Mouse (Mus musculus) liver, embryonic 14.5 days (tissue): ENCODE measurements at regions not wholly inside any gene's neighbourhood (a gene's known extent, or its start where the extent isn't known, plus 50 kb on each side); places are given as distances from the start of the nearest gene placed in this dataset.

Experiments
- ATAC-seq: fragments of 200-750 bp; cut with Nextera tagmentation; 2 replicates; pipeline ENCODE4 v1.8.0; 2017; ENCODE audit warnings: moderate number of reproducible peaks, mild to moderate bottlenecking, moderate library complexity; ENCODE audit not compliant: insufficient read depth
- DNase-seq, 3 experiments: peaks; one replicate each; pipeline ENCODE4 v3.0.0-alpha.2; 2012 to 2013; ENCODE audit warnings: low read depth in 3 of 3, low spot score in 3 of 3
- H3K27ac ChIP-seq: fragments of 300-500 bp; sonication (generic); 2 replicates; pipeline ENCODE4 v1.5.1; 2014; ENCODE audit warnings: moderate library complexity, mild to moderate bottlenecking, control low read depth, inconsistent platforms
- H3K27me3 ChIP-seq: fragments of 300-500 bp; sonication (generic); 2 replicates; pipeline ENCODE4 v1.6.1; 2014; ENCODE audit warnings: mild to moderate bottlenecking, low read length, moderate library complexity; ENCODE audit not compliant: control insufficient read depth, insufficient read depth
- H3K36me3 ChIP-seq: fragments of 300-500 bp; sonication (generic); replicated peaks from 2 replicates; pipeline ENCODE4 v1.6.1; 2014; ENCODE audit warnings: low read depth; ENCODE audit not compliant: control insufficient read depth, insufficient read depth
- H3K4me1 ChIP-seq, 2 experiments: fragments of 200-500 bp in 1 of 2; fragments of 300-500 bp in 1 of 2; sonication (generic) in 1 of 2; replicated peaks; 2 replicates each; pipeline ENCODE4 v1.6.1; 2012 to 2014; ENCODE audit warnings: antibody characterized with exemption in 1 of 2, inconsistent platforms in 1 of 2, low read length in 1 of 2; ENCODE audit not compliant: control insufficient read depth in 2 of 2, insufficient read depth in 2 of 2
- H3K4me2 ChIP-seq: fragments of 300-500 bp; sonication (generic); 2 replicates; pipeline ENCODE4 v1.6.1; 2014; ENCODE audit warnings: low read depth, mild to moderate bottlenecking, control low read depth, moderate library complexity
- H3K4me3 ChIP-seq, 2 experiments: fragments of 200-500 bp in 1 of 2; fragments of 300-500 bp in 1 of 2; sonication (generic) in 1 of 2; 2 replicates each; pipeline ENCODE4 v1.5.1; 2012 to 2014; ENCODE audit warnings: low read depth in 2 of 2, low read length in 2 of 2, mild to moderate bottlenecking in 2 of 2, control low read depth in 1 of 2, inconsistent platforms in 1 of 2, moderate library complexity in 1 of 2; ENCODE audit not compliant: insufficient read depth in 1 of 2
- H3K9ac ChIP-seq: fragments of 300-500 bp; sonication (generic); replicated peaks from 2 replicates; pipeline ENCODE4 v1.6.1; 2014; ENCODE audit warnings: mild to moderate bottlenecking, control low read depth, moderate library complexity
- H3K9me3 ChIP-seq: fragments of 300-500 bp; sonication (generic); 2 replicates; pipeline ENCODE4 v1.6.1; 2016; ENCODE audit warnings: low read length, mixed read lengths; ENCODE audit not compliant: control insufficient read depth
- CTCF ChIP-seq: IDR thresholded peaks from 2 replicates; pipeline ENCODE4 v1.5.1; 2016; ENCODE audit warnings: antibody characterized with exemption, low read depth, control low read depth
- EP300 ChIP-seq: IDR thresholded peaks from 2 replicates; pipeline ENCODE4 v1.6.1; 2016; ENCODE audit warnings: antibody characterized with exemption, low read depth
- WGBS: fragments of 180-500 bp; shearing (Covaris S2); extraction: QIAGEN DNeasy Blood & Tissue Kit; methylation state at CpG from one replicate; pipeline ENCODE4 v1.1.7; 2014; ENCODE audit not compliant: insufficient replicate concordance; 5-methylcytosine and 5-hydroxymethylcytosine counted together

GRCm38 (mm10) chr3:38250552-38250951, 234.1 kb downstream of the Ankrd50 start:
- Histone ChIP-seq H3K4me1 (no peaks in the 10 kb centered on the region), H3K27ac (no peak overlapping the region), H3K4me3 (no peak overlapping the region), H3K27me3 (no peaks in the 10 kb centered on the region), H3K9ac (no peak overlapping the region), H3K4me2 (no peak overlapping the region), H3K9me3 (no peaks in the 10 kb centered on the region), H3K36me3 (no peaks in the 10 kb centered on the region)
- no peak for TF ChIP-seq EP300
- no peak for TF ChIP-seq CTCF
- no peak for DNase-seq
- 51% methylated on average over 5 of the region's 5 CpGs for WGBS
- no peak for ATAC-seq

- Histone ChIP-seq H3K9ac (no peak overlapping the region), H3K27ac (no peak overlapping the region), H3K4me3 (no peak overlapping the region), H3K27me3 (no peaks in the 10 kb centered on the region), H3K36me3 (no peaks in the 10 kb centered on the region), H3K9me3 (no peaks in the 10 kb centered on the region), H3K4me2 (no peak overlapping the region), H3K4me1 (no peaks in the 10 kb centered on the region)
- DNase-seq (no peak), ATAC-seq (no peak)
- no peak for TF ChIP-seq EP300
- 33% methylated on average over 1 of the region's 1 CpGs for WGBS
Measured at GRCm38 (mm10) chr3:38248941-38249340, 235.7 kb downstream of the Ankrd50 start.

- no peaks in the 10 kb centered on the region for H3K36me3 ChIP-seq
- ATAC-seq = no peak
- no peak overlapping the region for H3K27ac ChIP-seq
- no peak overlapping the region for H3K4me3 ChIP-seq
- TF ChIP-seq EP300 (no peak), CTCF (no peak)
- no peaks in the 10 kb centered on the region for H3K27me3 ChIP-seq
- no peak overlapping the region for H3K9ac ChIP-seq
- no peak for DNase-seq
- no peaks in the 10 kb centered on the region for H3K9me3 ChIP-seq
- no peak overlapping the region for H3K4me2 ChIP-seq
- no peaks in the 10 kb centered on the region for H3K4me1 ChIP-seq
- 68% methylated on average over 2 of the region's 2 CpGs for WGBS
Measured at GRCm38 (mm10) chr3:38246439-38246838, 238.2 kb downstream of the Ankrd50 start.

- Histone ChIP-seq H3K36me3 (no peaks in the 10 kb centered on the region), H3K9me3 (no peaks in the 10 kb centered on the region), H3K9ac (no peak overlapping the region), H3K27me3 (no peaks in the 10 kb centered on the region), H3K27ac (no peak overlapping the region), H3K4me1 (no peaks in the 10 kb centered on the region), H3K4me2 (no peak overlapping the region), H3K4me3 (no peak overlapping the region)
- WGBS = 69% methylated on average over 3 of the region's 3 CpGs
- ATAC-seq (no peak), DNase-seq (no peak)
- TF ChIP-seq CTCF (no peak), EP300 (no peak)
Measured at GRCm38 (mm10) chr3:38243209-38243608, 241.4 kb downstream of the Ankrd50 start.

- 35% methylated on average over 2 of the region's 2 CpGs for WGBS
- ATAC-seq (no peak), DNase-seq (no peak)
- Histone ChIP-seq H3K4me1 (no peaks in the 10 kb centered on the region), H3K27ac (no peak overlapping the region), H3K36me3 (no peaks in the 10 kb centered on the region), H3K27me3 (no peaks in the 10 kb centered on the region), H3K9ac (no peak overlapping the region), H3K4me3 (no peak overlapping the region), H3K4me2 (no peak overlapping the region), H3K9me3 (no peaks in the 10 kb centered on the region)
- no peak for TF ChIP-seq CTCF
- no peak for TF ChIP-seq EP300
Measured at GRCm38 (mm10) chr3:38237616-38238015, 247.0 kb downstream of the Ankrd50 start.

GRCm38 (mm10) chr3:38235736-38236083, 248.9 kb downstream of the Ankrd50 start:
- WGBS = 58% methylated on average over 9 of the region's 9 CpGs
- Histone ChIP-seq H3K4me2 (no peak overlapping the region), H3K9ac (no peak overlapping the region), H3K4me3 (no peak overlapping the region), H3K9me3 (no peaks in the 10 kb centered on the region), H3K4me1 (no peaks in the 10 kb centered on the region), H3K36me3 (no peaks in the 10 kb centered on the region), H3K27ac (no peak overlapping the region), H3K27me3 (no peaks in the 10 kb centered on the region)
- no peak for TF ChIP-seq CTCF
- no peak for TF ChIP-seq EP300
- DNase-seq (no peak), ATAC-seq (no peak)
